Mouse (Mus musculus) bone marrow macrophage, adult 2 months (primary cell): ENCODE results near the gene Ankrd13b. TPM values are rescaled to one million over a fixed set of nuclear protein-coding genes. Genes with fewer than 3 reads are reported as not detected.
A peak's percentile ranks its signal among the peaks of the same experiment; 100 is the strongest.

Source experiments
- H3K27ac ChIP-seq: 2 replicates; pipeline ENCODE4 v1.5.1; 2012; ENCODE audit warnings: low read depth, low read length; ENCODE audit not compliant: insufficient read depth
- H3K4me1 ChIP-seq: 2 replicates; pipeline ENCODE4 v1.6.1; 2012; ENCODE audit warnings: low read length; ENCODE audit not compliant: control insufficient read depth, insufficient read depth
- H3K4me3 ChIP-seq: 2 replicates; pipeline ENCODE4 v1.5.1; 2012; ENCODE audit warnings: mild to moderate bottlenecking, low read length, moderate library complexity; ENCODE audit not compliant: insufficient read depth
- CTCF ChIP-seq: IDR thresholded peaks from 2 replicates; pipeline ENCODE4 v1.5.1; 2012; ENCODE audit warnings: low read depth, mild to moderate bottlenecking, low read length, moderate library complexity
- POLR2A ChIP-seq: IDR thresholded peaks from 2 replicates; pipeline ENCODE4 v1.6.1; 2012; ENCODE audit warnings: mild to moderate bottlenecking, low read depth, low read length, borderline replicate concordance
- polyA plus RNA-seq: library from polyadenylated mRNA; stranded (reverse); fragments of >200 nt; gene quantifications from 2 replicates; pipeline ENCODE4 v1.2.4, GENCODE M21; 2012; ENCODE audit not compliant: missing spikeins, insufficient read depth, insufficient read length

Gene Ankrd13b
- polyA plus RNA-seq, 1 experiment, result 5.0 TPM

DNA sequence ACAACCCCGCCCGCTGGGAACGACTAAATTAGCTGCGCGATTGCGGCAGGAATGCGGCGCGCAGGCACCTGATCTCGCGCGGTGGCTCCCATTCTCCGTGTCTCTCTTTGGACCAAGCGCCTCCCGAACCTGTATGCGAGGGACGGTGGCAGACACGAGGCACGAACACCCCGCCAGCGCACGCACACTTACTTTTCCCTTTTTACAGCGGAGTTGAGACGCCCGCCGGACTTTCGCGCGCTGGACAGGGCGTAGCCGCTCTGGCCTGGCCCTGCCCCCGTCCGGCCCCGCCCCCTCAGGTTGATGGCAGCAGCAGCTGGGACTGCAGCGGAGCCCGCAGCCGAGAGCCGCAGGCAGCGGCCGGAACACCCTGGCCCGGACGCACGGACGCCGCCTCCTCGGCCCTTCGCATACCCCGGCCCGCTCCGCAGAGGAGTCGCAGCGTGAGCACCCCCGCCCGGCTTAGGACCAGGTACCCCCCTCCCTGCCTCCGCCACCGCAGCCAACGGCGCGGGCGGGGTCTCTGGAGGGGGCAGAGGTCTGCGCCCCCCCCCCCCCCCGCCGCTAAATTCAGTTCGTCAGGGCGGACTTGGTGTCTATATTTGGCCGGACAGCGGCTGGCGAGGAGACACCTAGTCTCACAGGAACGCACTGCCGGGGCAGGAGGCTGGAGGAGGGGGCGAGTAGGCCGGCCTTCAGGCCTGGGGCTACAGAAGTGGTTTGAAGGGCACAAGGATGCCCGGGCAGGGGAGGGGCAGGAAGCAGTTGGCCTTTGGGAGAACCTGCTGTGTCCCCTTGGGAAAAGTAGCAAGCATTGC is 27.0 kb downstream of the Ankrd13b start, which contains the start of gene Coro6:
Gene Coro6 (plus strand): TSS at position 129 of the 818 bp plus-strand sequence.
- H3K27ac ChIP-seq, result no peak within 1 kb of the TSS
- peak within 1 kb of the TSS; percentile 65 for H3K4me3 ChIP-seq
- H3K4me1 ChIP-seq, result 0 out of 2 replicates have a peak, but pooled peaks cover 4% of the 10 kb centered on the region
- TF ChIP-seq POLR2A (no peak), CTCF (no peak)

DNA sequence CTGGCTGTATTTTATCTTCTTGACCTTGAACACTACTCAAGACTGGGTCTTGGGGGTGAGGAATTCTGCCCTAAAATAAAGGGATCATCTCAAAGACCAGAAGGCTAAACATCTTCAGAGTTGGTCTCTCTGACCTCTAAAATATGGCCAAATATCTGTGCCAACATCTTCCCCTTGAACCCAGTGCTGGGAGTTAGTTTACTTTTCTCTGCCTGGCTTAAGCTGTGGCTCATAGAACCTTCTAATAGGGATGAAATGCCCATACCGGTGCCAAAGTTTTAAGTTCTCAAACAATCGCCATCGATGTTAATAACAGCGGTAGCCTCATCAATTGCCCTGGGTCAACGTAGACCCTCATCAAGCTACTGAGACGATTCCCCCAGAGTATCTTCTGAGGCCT is 27.6 kb downstream of the Ankrd13b start:
- no peak for TF ChIP-seq POLR2A
- no peak for TF ChIP-seq CTCF
- Histone ChIP-seq H3K4me3 (peak overlapping the region; percentile 65), H3K4me1 (0 out of 2 replicates have a peak, but pooled peaks cover 4% of the 10 kb centered on the region), H3K27ac (no peak overlapping the region)

DNA sequence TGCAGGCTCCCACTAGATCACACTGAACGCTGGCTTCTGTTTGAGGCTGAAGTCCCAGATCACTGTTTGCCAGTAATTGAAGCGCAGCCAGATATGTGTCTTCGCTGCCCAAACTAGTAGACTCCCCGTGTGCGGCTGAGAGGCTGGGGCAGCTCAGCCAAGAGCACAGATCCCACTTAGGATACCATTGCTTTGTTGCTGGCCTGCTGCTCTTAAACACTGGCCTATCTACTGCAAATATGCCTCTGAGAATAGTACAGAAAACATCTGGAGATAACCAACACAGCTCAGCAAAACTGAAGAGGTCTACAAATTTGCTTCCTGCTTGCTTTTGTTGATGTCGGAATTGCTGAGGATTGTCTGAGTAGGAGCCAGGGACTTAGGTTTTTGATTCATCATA is 32.6 kb downstream of the Ankrd13b start:
- no peak overlapping the region for H3K4me3 ChIP-seq
- no peak for TF ChIP-seq POLR2A
- no peak for TF ChIP-seq CTCF
- H3K27ac ChIP-seq, result no peak overlapping the region
- H3K4me1 ChIP-seq, result no peaks in the 10 kb centered on the region

DNA sequence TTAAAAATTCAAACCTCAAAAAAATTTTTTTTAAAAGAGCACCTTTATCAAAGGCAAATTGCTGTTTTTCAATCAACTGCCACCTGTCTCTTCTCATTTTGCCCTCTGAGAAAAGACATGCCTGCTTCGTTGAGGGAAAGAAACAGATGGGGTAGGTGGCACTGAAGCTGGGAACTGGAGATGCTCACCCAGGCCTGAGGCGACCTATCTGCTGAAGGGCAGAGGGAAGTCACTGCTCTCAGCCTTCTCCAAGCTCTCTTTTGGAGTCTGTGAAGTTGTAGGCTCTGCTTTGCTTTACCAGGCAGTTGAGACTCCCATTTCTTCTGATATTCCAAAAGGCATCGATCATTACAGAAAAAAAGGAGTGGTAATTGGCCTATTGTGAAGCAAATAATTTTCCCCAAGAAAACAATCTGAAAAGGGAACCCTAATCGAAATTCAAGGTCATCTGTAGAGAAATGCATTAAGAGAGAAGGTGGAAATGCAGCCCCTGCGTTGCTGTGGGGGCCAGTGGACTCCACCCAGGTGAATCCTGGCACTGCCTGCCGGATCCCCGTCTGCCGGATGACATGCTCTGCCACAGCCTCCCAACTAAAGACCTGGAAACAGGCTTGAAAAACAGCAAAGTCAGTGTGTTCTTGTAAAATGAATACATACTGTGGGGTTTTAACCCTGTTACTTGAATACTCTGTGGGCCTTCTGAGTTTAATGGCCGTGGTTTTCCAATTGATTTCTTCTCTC is 33.5 kb downstream of the Ankrd13b start:
- TF ChIP-seq POLR2A (no peak), CTCF (no peak)
- Histone ChIP-seq H3K27ac (no peak overlapping the region), H3K4me3 (no peak overlapping the region), H3K4me1 (no peaks in the 10 kb centered on the region)

DNA sequence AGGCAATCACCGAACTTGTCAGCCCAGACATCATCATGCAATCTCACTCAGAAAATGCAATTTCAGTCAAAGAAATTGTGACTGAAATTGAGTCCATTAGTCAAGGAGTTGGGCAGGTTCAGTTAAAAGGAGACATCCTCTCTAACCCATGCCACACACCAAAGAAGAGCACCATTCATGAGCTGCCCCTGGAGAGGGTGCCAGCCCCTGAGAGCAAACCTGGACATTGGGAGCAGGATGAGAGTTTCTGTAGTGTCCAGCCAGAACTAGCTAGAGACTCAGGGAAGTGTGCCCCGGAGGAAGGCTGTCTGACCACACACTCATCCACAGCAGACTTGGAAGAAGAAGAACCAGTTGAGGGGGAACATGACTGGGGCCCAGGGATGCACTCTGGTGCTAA is 36.1 kb downstream of the Ankrd13b start:
- TF ChIP-seq CTCF, result no peak
- TF ChIP-seq POLR2A, result no peak
- Histone ChIP-seq H3K4me1 (no peaks in the 10 kb centered on the region), H3K4me3 (no peak overlapping the region), H3K27ac (no peak overlapping the region)

DNA sequence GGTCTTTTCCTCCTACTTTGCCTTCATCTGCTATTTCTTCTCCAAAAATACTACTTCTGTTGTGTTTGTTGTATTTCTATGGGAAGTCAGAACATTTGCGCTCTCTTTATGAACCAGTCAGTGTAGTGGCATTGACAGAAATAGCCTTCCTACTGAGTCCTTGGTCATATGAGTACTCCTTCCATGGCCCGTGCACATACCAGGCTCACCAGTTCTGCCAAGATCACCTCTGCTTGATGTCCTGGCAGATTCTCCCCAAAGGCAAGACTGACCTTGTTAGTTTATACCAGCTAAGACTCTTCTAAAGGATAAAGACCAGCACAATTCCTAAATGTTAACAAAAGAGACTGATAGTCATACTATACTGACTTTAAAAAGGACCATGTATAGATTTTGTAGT is 37.8 kb downstream of the Ankrd13b start:
- TF ChIP-seq CTCF (no peak), POLR2A (no peak)
- Histone ChIP-seq H3K27ac (no peak overlapping the region), H3K4me3 (no peak overlapping the region), H3K4me1 (peaks cover 8% of the 10 kb centered on the region)

DNA sequence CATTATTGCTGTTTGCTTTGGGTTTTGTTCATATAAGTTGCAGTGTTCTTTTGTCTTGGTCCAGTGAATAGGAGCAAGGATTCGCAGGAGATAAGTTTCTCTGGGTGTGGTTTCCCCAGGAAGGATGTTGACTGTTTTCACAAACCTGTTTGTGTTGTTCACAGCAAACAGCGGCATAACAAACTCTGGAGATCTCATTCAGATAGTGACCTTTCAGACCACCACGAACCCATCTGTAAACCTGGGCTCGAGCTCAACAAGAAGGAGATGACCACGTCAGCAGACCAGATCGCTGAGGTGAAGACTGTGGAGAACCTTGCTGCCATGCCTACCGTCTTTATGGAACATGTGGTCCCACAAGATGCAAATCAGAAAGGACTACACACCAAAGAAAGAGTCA is 40.3 kb downstream of the Ankrd13b start:
- no peak overlapping the region for H3K4me3 ChIP-seq
- H3K27ac ChIP-seq, result no peak overlapping the region
- peaks cover 28% of the 10 kb centered on the region for H3K4me1 ChIP-seq
- TF ChIP-seq POLR2A (no peak), CTCF (no peak)

DNA sequence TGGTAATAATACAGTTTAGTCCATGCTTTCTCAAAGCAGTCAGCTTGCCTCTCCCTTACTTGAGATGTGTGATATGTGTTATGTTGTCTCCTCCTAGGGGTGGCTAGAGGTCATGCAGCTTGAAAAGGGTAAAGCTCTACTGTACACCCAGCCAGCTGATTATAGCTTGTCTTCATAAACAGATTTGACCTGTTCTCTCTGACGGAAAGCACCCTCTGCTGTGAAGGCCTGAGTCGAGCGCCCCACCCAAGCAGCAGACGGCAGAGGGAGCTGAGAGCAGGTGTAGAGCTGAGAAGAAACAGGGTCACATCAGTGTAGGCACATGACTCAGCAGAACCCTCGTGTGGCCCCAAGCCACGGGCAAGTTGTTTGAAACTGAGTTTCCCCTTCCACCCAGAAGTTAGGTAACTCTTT is 42.8 kb downstream of the Ankrd13b start:
- Histone ChIP-seq H3K4me3 (no peak overlapping the region), H3K4me1 (peaks cover 45% of the 10 kb centered on the region), H3K27ac (peak overlapping the region; percentile 54)
- TF ChIP-seq POLR2A (no peak), CTCF (peak; percentile 25; the same call in 1 of the 2 replicates)

DNA sequence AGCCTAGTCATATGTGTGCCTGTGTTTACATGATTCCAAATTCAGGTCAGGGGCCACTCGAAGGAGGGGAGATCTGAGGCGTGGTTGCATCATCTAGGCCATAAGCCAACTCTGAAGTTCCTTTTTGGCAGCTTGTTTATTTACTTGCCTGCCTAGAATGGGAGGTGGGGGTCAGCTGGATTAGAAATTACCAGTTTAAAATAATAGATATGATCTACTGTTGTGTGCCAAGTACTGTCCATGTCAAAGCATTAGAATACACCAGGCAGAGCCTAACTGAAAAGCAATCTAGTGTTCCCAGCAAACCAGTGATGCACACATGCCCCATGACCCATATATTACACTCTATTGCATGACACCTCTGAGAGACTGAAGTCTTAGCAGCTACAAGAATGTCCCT is 44.5 kb downstream of the Ankrd13b start:
- Histone ChIP-seq H3K4me3 (no peak overlapping the region), H3K4me1 (peaks cover 58% of the 10 kb centered on the region), H3K27ac (no peak overlapping the region)
- no peak for TF ChIP-seq CTCF
- TF ChIP-seq POLR2A, result no peak

DNA sequence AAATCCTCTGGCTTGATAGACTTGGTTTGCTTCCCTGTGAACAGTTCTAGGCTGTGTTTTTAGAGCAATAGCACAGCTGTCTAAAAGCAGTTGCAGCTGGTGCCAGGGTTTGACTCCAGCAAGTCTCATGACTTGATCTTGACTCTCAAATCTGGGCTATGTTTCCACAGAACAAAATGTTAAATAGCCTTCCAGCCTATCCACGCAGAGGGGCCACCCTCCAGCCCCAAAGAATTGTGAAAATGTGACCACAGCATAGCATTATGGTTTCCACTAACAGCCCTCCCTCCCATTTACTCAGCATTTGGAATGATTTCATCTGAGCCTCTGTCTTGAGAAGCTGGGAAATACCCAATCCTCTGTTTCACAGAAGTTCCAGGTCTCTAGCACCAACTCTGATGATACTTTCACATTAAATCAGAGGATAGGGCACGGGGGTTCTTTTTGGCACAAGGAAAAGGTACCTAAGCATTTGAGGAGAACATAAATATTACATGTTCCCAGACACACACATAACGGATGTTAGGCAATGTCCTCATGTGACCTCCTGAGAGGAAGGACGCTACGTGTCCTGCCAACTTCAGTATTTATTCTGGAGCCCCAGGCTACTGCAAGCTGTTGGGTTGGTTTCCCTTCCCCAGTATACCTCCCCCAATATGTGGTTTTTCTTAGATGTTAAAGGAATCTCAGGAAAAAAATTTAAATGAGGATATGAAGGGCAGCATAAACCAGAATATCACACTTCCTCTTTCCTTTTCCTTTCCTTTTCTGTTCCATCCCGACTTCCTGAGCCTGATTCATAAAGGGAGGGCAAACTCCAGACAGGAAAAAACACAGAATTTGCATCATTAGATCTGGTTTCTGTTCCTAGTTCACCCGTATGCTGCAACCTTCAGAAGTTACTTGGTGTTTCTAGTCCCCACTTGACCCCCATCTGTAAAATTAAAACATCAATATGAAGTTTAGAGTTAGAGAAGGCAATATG is 47.0 kb downstream of the Ankrd13b start:
- no peak for TF ChIP-seq POLR2A
- TF ChIP-seq CTCF, result no peak
- Histone ChIP-seq H3K4me3 (peak overlapping the region; percentile 38), H3K4me1 (peaks cover 57% of the 10 kb centered on the region), H3K27ac (peak overlapping the region; percentile 97)
